18 mouse cellular contexts compared by ENCODE assay signal in genomic region chr13:107799199-107799945, GRCm38 (mm10).
A peak's percentile ranks its signal among the peaks of the same experiment; 100 is the strongest.
DNase-seq lines count a peak whose midpoint lies in the region; ATAC-seq and TF ChIP-seq lines count a peak whose summit lies in the region.
"Had no signal": no experiment of that assay in that cellular context is flagged by ENCODE, and none has a peak within 500 bp of the region (broad histone marks: within the 10 kb centered on the region; RNA-seq: fewer than 3 reads in every experiment).

No protein-coding gene starts in this region.

- no peaks in the 10 kb centered on the region for H3K9me3 ChIP-seq in hindbrain, embryonic 12.5 days (replicated peaks)
- H3K9me3 ChIP-seq in stomach, postnatal 0 days (ENCODE audit: control insufficient read depth, low read length) = no peaks in the 10 kb centered on the region
- H3K9me3 ChIP-seq in liver, embryonic 11.5 days (ENCODE audit: control insufficient read depth, low read length) = no peaks in the 10 kb centered on the region
- H3K9me3 ChIP-seq: embryonic facial prominence, embryonic 13.5 days; limb, embryonic 15.5 days; lung, embryonic 15.5 days; neural tube, embryonic 15.5 days had no signal

- ATAC-seq in hindbrain, embryonic 12.5 days (ENCODE audit: low FRiP score) = 0 out of 2 replicates have a peak, but pooled peaks have one; percentile 38
- ATAC-seq in stomach, postnatal 0 days (ENCODE audit: low FRiP score, low TSS enrichment) = no peak
- ATAC-seq in liver, embryonic 11.5 days (replicated peaks; ENCODE audit: low FRiP score) = no peak
- ATAC-seq: forebrain, postnatal 0 days had no signal

- H3K4me1 ChIP-seq in hindbrain, embryonic 12.5 days = peaks cover 49% of the 10 kb centered on the region
- H3K4me1 ChIP-seq in stomach, postnatal 0 days (replicated peaks; ENCODE audit: control insufficient read depth, insufficient read depth) = peaks cover 8% of the 10 kb centered on the region
- peaks cover 5% of the 10 kb centered on the region for H3K4me1 ChIP-seq in liver, embryonic 11.5 days (replicated peaks; ENCODE audit: control insufficient read depth, insufficient read depth, low read length)

- no peaks in the 10 kb centered on the region for H3K27me3 ChIP-seq in hindbrain, embryonic 12.5 days
- H3K27me3 ChIP-seq in stomach, postnatal 0 days (ENCODE audit: control insufficient read depth, insufficient read depth, low read length) = no peaks in the 10 kb centered on the region
- H3K27me3 ChIP-seq in liver, embryonic 11.5 days (replicated peaks; ENCODE audit: control insufficient read depth, insufficient read depth, low read length) = no peaks in the 10 kb centered on the region
- H3K27me3 ChIP-seq: embryonic facial prominence, embryonic 13.5 days; limb, embryonic 15.5 days; lung, embryonic 15.5 days; neural tube, embryonic 15.5 days had no signal

- TF ChIP-seq EP300 in stomach, postnatal 0 days (optimal IDR thresholded peaks at IDR 0.05) = no peak

- 0 out of 2 replicates have a peak, but pooled peaks cover under 1% of the 10 kb centered on the region for H3K36me3 ChIP-seq in hindbrain, embryonic 12.5 days
- no peaks in the 10 kb centered on the region for H3K36me3 ChIP-seq in stomach, postnatal 0 days (ENCODE audit: control insufficient read depth, insufficient read depth, low read length)
- H3K36me3 ChIP-seq in liver, embryonic 11.5 days (ENCODE audit: control insufficient read depth, insufficient read depth, low read length) = no peaks in the 10 kb centered on the region
- H3K36me3 ChIP-seq: embryonic facial prominence, embryonic 13.5 days; limb, embryonic 15.5 days; lung, embryonic 15.5 days; neural tube, embryonic 15.5 days had no signal

- peak overlapping the region; percentile 19 for H3K27ac ChIP-seq in layer of hippocampus, adult 2 months
- no peak overlapping the region for H3K27ac ChIP-seq in hindbrain, embryonic 12.5 days
- 0 out of 2 replicates have a peak overlapping the region, but pooled peaks have one; percentile 24 for H3K27ac ChIP-seq in stomach, postnatal 0 days (replicated peaks)
- H3K27ac ChIP-seq in liver, embryonic 11.5 days (ENCODE audit: low read depth, low read length) = no peak overlapping the region
- H3K27ac ChIP-seq: embryonic facial prominence, embryonic 13.5 days; left cerebral cortex, adult 2 months; limb, embryonic 15.5 days; lung, embryonic 15.5 days; neural tube, embryonic 15.5 days had no signal

- H3K9ac ChIP-seq in hindbrain, embryonic 12.5 days = no peak overlapping the region
- H3K9ac ChIP-seq in stomach, postnatal 0 days (ENCODE audit: low read length) = no peak overlapping the region
- H3K9ac ChIP-seq in liver, embryonic 11.5 days (ENCODE audit: low read depth, low read length) = no peak overlapping the region
- H3K9ac ChIP-seq: embryonic facial prominence, embryonic 13.5 days; forebrain, postnatal 0 days; limb, embryonic 15.5 days; lung, embryonic 15.5 days; neural tube, embryonic 15.5 days had no signal

- no peak for TF ChIP-seq CTCF in layer of hippocampus, adult 2 months (conservative IDR thresholded peaks at IDR 0.05)
- TF ChIP-seq CTCF in stomach, postnatal 0 days (IDR thresholded peaks at IDR 0.05; ENCODE audit: low read depth) = no peak

- no peak for DNase-seq in layer of hippocampus, adult 2 months (ENCODE audit: low spot score in 2 of 2)
- DNase-seq in layer of hippocampus, postnatal 14 days (ENCODE audit: low spot score in 2 of 2) = no peak
- DNase-seq in embryo, embryonic 9.5 days (ENCODE audit: extremely low spot score) = peak; percentile 38
- DNase-seq in stomach, postnatal 0 days (ENCODE audit: low spot score) = no peak
- no peak for DNase-seq in liver, embryonic 11.5 days (ENCODE audit: low spot score)
- DNase-seq in gastrocnemius, postnatal 36 days = no peak
- DNase-seq: adrenal gland, postnatal 14 days; cerebellum, adult 9-11 months; forebrain, postnatal 0 days; gastrocnemius, postnatal 14 days; kidney, postnatal 4 days; right cerebral cortex, adult 18-20 months had no signal

- H3K4me2 ChIP-seq in hindbrain, embryonic 12.5 days (replicated peaks) = no peak overlapping the region
- no peak overlapping the region for H3K4me2 ChIP-seq in stomach, postnatal 0 days (replicated peaks; ENCODE audit: low read depth)
- H3K4me2 ChIP-seq in liver, embryonic 11.5 days = no peak overlapping the region
- H3K4me2 ChIP-seq: embryonic facial prominence, embryonic 13.5 days; limb, embryonic 15.5 days; lung, embryonic 15.5 days; neural tube, embryonic 15.5 days had no signal

- intact Hi-C loops in gastrocnemius, postnatal 36 days (cut with DNase I) = no loop called here

- H3K4me3 ChIP-seq in layer of hippocampus, adult 2 months = no peak overlapping the region
- H3K4me3 ChIP-seq in hindbrain, embryonic 12.5 days = no peak overlapping the region
- H3K4me3 ChIP-seq in stomach, postnatal 0 days (ENCODE audit: low read depth, low read length) = no peak overlapping the region
- H3K4me3 ChIP-seq in liver, embryonic 11.5 days (ENCODE audit: low read depth, low read length) = no peak overlapping the region
- H3K4me3 ChIP-seq: embryonic facial prominence, embryonic 13.5 days; left cerebral cortex, adult 2 months; limb, embryonic 15.5 days; lung, embryonic 15.5 days; neural tube, embryonic 15.5 days had no signal

- WGBS in hindbrain, embryonic 12.5 days = 18% methylated on average over 13 of the region's 13 CpGs
- 25% methylated on average over 13 of the region's 13 CpGs for WGBS in stomach, postnatal 0 days
- WGBS in liver, embryonic 11.5 days = 49% methylated on average over 13 of the region's 13 CpGs

Comparison
In these comparisons a context has a peak if more than half of its experiments do, and no peak if none do; other contexts are left out.
1. H3K27ac ChIP-seq: peak in layer of hippocampus, adult 2 months (single experiment) and stomach, postnatal 0 days (single experiment); none in hindbrain, embryonic 12.5 days (single experiment) and liver, embryonic 11.5 days (single experiment).